Mouse (Mus musculus) liver, adult 2 months (tissue): ENCODE results near the gene Gm48552. TPM values are rescaled to one million over a fixed set of nuclear protein-coding genes. Genes with fewer than 3 reads are reported as not detected.

Source experiments
- DNase-seq: peaks from one replicate; pipeline ENCODE4 v3.0.0-alpha.2; 2011; ENCODE audit warnings: low read depth, low spot score; ENCODE audit errors: extremely low read depth
- H3K27ac ChIP-seq: fragments of 200-500 bp; replicated peaks from 2 replicates; pipeline ENCODE4 v1.5.1; 2012; ENCODE audit warnings: low read depth, mild to moderate bottlenecking, control low read depth, inconsistent platforms, low read length; ENCODE audit not compliant: insufficient read depth
- H3K27me3 ChIP-seq: fragments of 200-500 bp; 2 replicates; pipeline ENCODE4 v1.6.1; 2012; ENCODE audit warnings: mild to moderate bottlenecking, moderate library complexity, low read length, inconsistent platforms; ENCODE audit not compliant: control insufficient read depth, insufficient read depth
- H3K36me3 ChIP-seq: fragments of 200-500 bp; 2 replicates; pipeline ENCODE4 v1.6.1; 2012; ENCODE audit warnings: low read length, inconsistent platforms; ENCODE audit not compliant: control insufficient read depth, insufficient read depth
- H3K4me1 ChIP-seq: fragments of 200-500 bp; 2 replicates; pipeline ENCODE4 v1.6.1; 2011; ENCODE audit warnings: low read length; ENCODE audit not compliant: control insufficient read depth, insufficient read depth
- H3K4me3 ChIP-seq: fragments of 200-500 bp; 2 replicates; pipeline ENCODE4 v1.5.1; 2011; ENCODE audit warnings: low read depth, mild to moderate bottlenecking, control low read depth, low read length, moderate library complexity; ENCODE audit not compliant: insufficient read depth
- H3K79me2 ChIP-seq: fragments of 200-500 bp; 2 replicates; pipeline ENCODE4 v1.6.1; 2012; ENCODE audit warnings: inconsistent platforms, mild to moderate bottlenecking, low read length, moderate library complexity; ENCODE audit not compliant: control insufficient read depth, insufficient read depth
- H3K9ac ChIP-seq: fragments of 200-500 bp; 2 replicates; pipeline ENCODE4 v1.6.1; 2012; ENCODE audit warnings: low read depth, mild to moderate bottlenecking, control low read depth, inconsistent platforms, low read length
- CTCF ChIP-seq: fragments of 200-500 bp; IDR thresholded peaks from 2 replicates; pipeline ENCODE4 v1.5.1; 2011; ENCODE audit warnings: low read depth, low read length, control low read depth
- POLR2A ChIP-seq: fragments of 200-500 bp; IDR thresholded peaks from 2 replicates; pipeline ENCODE4 v1.6.1; 2011; ENCODE audit warnings: low read length, control low read depth; ENCODE audit not compliant: insufficient read depth; ENCODE audit errors: extremely low read depth
- WGBS: fragments of 180-500 bp; shearing (Covaris S2); methylation state at CpG from one replicate; pipeline ENCODE4 v1.1.7; 2018; 5-methylcytosine and 5-hydroxymethylcytosine counted together
- polyA plus RNA-seq: library from polyadenylated mRNA; depleted of rRNA; stranded (reverse); fragments of >200 nt; gene quantifications from 2 replicates; pipeline ENCODE4 v1.2.3, GENCODE M21; 2012
- total RNA-seq: library from RNA; depleted of rRNA; stranded (reverse); fragments of >200 nt; gene quantifications from 2 replicates; pipeline ENCODE4 v1.2.3, GENCODE M21; 2014

The Gm48552 gene
- total and polyA plus RNA-seq, 2 experiments: 1.4 TPM; not detected in 1

DNA sequence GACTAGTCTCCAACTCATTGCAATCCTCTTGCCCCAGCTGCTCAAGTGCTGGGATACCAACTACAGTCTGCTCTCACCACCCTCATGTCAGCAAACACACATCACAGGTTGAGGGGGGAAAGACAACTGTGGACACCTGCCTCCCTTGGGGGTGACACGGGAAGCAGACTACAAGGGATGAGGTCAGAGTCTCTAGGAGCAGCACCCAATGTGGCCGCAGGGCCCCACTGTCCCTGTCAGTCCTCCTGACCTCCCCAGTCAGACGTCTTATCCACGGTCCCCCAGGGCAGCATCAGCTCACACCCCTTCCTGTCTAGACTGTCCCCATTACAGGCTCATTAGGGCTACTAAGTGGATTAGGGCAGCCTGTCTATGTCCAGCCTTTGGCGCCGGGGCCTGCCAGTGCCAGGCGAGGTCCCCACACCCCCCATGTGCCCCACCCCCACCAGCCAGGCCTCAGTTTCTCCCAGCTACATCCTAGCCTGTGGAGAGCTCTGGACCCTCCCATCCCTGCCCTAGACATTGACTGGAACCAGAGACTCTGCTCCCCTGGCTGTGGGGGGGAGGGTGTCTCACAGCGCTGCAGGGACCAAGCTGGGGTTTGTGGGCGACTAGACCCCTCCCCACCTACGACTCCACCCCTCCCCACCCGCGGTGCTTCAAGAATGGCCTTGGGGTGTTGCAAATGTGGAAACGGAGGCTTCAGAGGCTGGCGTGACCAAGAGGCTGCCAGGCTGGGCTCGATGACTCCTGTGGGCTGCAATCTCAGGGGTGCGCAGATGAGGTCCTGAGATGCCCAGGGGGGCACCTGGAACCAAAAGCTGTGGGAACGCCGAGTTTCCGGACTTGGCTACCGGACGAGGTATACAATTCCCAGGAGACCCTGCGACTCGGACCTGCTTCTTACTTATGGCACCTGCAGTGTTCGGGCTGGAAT is 18.0 kb downstream of the Gm48552 start:
- 74% methylated on average over 24 of the region's 24 CpGs for WGBS
- peaks cover 3% of the 10 kb centered on the region; the same call in 1 of the 2 replicates for H3K79me2 ChIP-seq
- H3K27me3 ChIP-seq: no peaks in the 10 kb centered on the region
- DNase-seq: no peak
- no peak overlapping the region for H3K4me3 ChIP-seq
- no peak overlapping the region for H3K9ac ChIP-seq
- H3K36me3 ChIP-seq: peaks cover 19% of the 10 kb centered on the region; the same call in 1 of the 2 replicates
- TF ChIP-seq POLR2A (no peak), CTCF (no peak)
- H3K4me1 ChIP-seq: peaks cover 38% of the 10 kb centered on the region
- H3K27ac ChIP-seq: no peak overlapping the region

DNA sequence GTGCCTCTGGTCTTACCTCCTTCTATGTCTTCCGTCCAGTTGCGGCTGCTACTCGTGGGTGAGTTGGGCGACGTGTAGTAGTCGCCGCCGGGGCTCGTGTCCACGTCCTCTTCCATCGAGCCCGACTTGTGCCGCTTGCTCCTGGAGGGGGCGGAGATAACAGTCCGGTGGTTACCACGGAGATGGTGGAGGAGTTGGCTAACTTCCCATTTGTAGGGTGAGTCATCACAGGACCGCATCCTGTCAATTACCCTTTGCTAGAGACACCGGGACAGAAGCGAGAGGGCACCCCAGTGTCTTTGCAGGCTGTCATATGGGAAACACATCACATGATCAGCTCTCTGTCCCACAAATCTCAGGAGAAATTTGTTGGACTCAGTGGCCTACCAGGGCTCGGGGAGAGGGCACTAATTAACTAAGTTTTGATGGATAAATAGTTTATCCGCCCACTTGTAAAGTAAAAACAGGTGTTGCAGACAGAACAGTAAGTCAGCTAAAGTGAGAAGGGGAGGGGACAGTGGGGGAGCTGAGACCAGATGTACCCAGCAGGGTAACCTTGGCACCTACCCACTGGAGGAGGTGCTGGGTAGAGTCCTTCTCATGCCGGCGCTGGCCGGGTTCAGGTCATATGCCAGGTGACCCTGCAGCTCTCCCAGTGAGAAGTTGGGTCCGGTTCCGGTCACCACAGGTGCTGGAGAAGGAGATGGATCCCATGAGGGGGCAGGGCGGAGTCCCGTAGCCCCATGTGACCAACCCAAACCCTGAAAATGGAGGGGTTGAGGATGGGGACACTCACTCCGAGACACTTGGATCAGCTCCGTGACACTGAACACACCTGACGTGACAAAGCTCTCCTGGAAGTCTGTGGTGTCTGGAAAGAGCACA is 19.0 kb downstream of the Gm48552 start:
- H3K9ac ChIP-seq: no peak overlapping the region
- DNase-seq: peak; percentile 55
- 53% methylated on average over 31 of the region's 31 CpGs for WGBS
- H3K4me3 ChIP-seq: no peak overlapping the region
- peaks cover 42% of the 10 kb centered on the region for H3K4me1 ChIP-seq
- H3K27ac ChIP-seq: peak overlapping the region; percentile 11
- no peaks in the 10 kb centered on the region for H3K27me3 ChIP-seq
- peaks cover 3% of the 10 kb centered on the region; the same call in 1 of the 2 replicates for H3K79me2 ChIP-seq
- no peak for TF ChIP-seq CTCF
- TF ChIP-seq POLR2A: no peak
- peaks cover 19% of the 10 kb centered on the region; the same call in 1 of the 2 replicates for H3K36me3 ChIP-seq

DNA sequence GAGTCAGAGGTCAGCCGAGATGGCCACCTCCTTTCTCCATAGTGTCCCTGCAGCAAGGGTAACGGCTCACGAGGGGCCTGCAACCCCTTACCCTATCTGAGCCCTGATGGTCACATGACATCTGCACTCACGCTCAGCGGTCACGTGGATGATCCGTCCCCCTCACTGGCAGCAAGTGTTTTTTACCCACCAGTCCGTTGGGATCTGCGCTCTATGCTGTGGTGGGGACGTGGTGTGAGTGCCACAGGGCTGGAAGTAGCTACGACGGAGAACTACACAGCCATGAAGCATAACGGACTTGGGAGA is 19.6 kb downstream of the Gm48552 start:
- 75% methylated on average over 13 of the region's 13 CpGs for WGBS
- peaks cover 47% of the 10 kb centered on the region for H3K4me1 ChIP-seq
- no peaks in the 10 kb centered on the region for H3K27me3 ChIP-seq
- peak overlapping the region; percentile 3; the same call in 1 of the 2 replicates for H3K9ac ChIP-seq
- peaks cover 6% of the 10 kb centered on the region; the same call in 1 of the 2 replicates for H3K79me2 ChIP-seq
- no peak overlapping the region for H3K4me3 ChIP-seq
- no peak for DNase-seq
- peaks cover 19% of the 10 kb centered on the region; the same call in 1 of the 2 replicates for H3K36me3 ChIP-seq
- TF ChIP-seq CTCF (no peak), POLR2A (no peak)
- peak overlapping the region; percentile 11; the same call in 1 of the 2 replicates for H3K27ac ChIP-seq

GRCm38 (mm10) chr10:81408871-81409291 is 20.1 kb downstream of the Gm48552 start:
- H3K79me2 ChIP-seq: peaks cover 10% of the 10 kb centered on the region; the same call in 1 of the 2 replicates
- H3K27ac ChIP-seq: peak overlapping the region; percentile 14; the same call in 1 of the 2 replicates
- TF ChIP-seq POLR2A: no peak
- no peak for TF ChIP-seq CTCF
- 10% methylated on average over 9 of the region's 9 CpGs for WGBS
- H3K9ac ChIP-seq: no peak overlapping the region
- H3K36me3 ChIP-seq: peaks cover 19% of the 10 kb centered on the region; the same call in 1 of the 2 replicates
- no peaks in the 10 kb centered on the region for H3K27me3 ChIP-seq
- peak; percentile 86 for DNase-seq
- H3K4me3 ChIP-seq: no peak overlapping the region
- peaks cover 51% of the 10 kb centered on the region for H3K4me1 ChIP-seq

- Histone ChIP-seq H3K36me3 (peaks cover 17% of the 10 kb centered on the region; the same call in 1 of the 2 replicates), H3K27ac (peak overlapping the region; percentile 14; the same call in 1 of the 2 replicates), H3K4me3 (no peak overlapping the region), H3K9ac (peak overlapping the region; percentile 6; the same call in 1 of the 2 replicates), H3K27me3 (no peaks in the 10 kb centered on the region), H3K79me2 (peaks cover 10% of the 10 kb centered on the region; the same call in 1 of the 2 replicates), H3K4me1 (peaks cover 53% of the 10 kb centered on the region)
- WGBS: 50% methylated on average over 8 of the region's 8 CpGs
- DNase-seq: no peak
- TF ChIP-seq CTCF: no peak
- no peak for TF ChIP-seq POLR2A
Measured at GRCm38 (mm10) chr10:81409330-81409729, 20.5 kb downstream of the Gm48552 start.
